Mouse (Mus musculus): ENCODE data around the gene Cd180.
"Not testable (repeated sequence)": the region's sequence is repeated elsewhere in the genome, so short reads cannot be mapped to it uniquely, and the experiment has no call there.

Cd180 gene

DNA sequence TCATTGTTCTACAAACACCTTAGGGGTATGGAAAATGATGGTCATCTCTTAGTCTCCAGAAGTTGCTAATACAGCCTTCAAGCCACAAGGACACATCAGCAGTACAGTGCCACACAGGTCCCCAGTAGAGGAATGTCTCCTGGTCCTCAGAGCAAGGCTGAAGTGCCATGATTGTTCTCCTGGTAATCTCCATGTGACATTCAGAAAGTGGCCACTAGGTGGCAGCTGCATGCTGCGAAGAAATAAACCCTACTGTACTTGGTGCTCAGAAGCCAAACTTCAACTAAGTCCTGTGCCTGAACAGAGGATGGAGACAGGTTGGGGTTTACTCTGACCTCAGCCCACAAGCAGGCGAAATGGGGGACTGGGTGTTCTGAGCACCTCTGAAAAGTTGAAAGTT lies 14.9 kb upstream of the Cd180 start:
- DNase-seq = peak; percentile 66 to 74

DNA sequence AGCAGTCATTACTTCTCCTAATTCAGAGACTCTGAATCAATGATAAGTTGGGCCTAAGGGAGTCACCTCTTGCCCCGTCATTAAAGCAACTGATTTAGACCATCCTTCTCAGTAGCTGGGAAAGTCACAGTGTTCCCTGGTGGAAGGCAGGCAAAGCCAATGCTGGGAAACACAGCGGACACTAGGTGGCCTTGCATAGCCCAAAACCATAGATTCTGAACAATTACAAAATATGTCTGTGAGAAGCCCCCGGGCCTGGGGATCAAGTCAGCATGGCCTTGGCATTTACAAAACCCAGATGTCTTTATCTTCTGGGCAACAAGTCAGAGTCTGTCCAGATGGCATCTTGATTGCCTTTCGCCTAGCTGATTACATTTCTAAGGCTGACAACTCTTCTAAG lies 8.5 kb upstream of the Cd180 start:
- no peak for DNase-seq

DNA sequence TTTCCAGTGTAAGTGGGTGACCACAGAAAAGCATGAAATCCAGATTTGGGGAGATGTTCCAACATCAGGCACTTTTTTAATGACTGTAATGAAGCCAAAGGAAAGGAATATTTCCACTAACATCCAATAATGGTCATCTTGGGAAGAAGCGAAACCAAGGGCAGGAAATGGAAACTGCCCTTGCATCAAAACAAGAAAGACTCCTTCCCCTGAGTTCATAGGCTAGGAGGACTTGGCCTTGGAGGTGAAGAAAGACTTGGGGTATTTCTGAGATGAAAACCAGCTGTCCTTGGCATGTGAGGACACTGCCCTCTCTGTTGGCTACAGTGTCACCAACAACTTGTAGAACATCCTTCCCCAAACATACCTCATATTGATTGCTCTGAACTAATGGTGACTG lies 5.2 kb upstream of the Cd180 start:
- peak in 1 of 2 experiments; percentile 25 for DNase-seq

DNA sequence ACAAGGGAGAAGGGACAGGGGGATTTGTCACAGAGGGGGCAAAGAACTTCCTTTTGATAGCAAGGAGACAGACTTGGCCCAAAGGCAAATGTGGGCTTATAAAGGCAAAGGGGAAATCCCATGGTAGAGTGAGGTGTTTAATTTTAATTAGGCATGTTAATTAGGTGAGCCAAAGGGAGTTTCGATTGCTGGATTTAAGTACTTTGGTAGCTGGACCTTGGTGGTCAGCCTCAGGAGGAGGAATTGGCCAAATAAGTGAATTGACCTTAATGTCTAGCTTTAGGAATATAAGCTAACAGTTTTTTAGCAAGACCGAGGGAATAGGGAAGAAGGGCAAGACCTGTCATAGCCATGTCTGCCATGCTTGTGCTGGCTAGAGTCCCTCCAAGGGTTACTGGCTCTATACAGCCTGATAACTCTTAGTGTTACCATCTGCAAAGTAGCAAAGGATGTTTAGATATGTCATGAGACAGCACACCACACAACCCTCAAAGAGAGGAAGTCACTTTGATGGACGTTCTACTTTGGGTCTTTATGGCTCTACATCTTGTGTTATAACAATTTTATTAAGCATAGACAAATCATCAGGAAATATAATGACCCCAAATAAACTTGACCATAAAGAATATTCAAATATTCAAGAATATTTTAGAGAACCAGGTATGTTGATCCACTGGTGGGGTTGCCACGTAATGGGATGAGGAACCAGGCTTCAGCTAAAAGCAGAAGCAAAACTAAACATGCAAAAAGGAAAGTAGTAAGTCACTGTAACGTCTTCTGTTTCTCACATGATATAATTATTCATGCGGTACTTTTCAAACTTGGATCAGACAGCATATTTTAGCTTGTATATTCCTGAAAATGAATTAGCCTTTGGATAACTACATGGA lies 3.9 kb upstream of the Cd180 start:
- DNase-seq = no peak

DNA sequence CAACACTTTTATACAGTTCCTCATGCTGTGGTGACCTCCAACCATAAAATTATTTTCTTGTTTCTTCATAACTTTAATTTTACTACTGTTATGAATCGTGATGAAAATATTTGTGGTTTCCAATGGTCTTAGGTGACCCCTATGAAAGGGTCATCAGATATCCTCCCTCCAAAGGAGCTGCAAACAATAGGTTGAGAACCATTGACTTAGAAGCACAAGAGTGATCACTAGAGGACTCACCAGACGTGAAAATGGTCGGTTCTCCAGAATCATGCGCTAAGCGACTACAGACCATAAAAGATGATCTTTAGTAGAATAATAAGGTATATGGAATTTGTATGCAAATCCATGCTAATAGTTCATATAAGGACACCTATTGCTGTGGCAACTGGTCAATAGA lies 3.2 kb upstream of the Cd180 start:
- DNase-seq = no peak

DNA sequence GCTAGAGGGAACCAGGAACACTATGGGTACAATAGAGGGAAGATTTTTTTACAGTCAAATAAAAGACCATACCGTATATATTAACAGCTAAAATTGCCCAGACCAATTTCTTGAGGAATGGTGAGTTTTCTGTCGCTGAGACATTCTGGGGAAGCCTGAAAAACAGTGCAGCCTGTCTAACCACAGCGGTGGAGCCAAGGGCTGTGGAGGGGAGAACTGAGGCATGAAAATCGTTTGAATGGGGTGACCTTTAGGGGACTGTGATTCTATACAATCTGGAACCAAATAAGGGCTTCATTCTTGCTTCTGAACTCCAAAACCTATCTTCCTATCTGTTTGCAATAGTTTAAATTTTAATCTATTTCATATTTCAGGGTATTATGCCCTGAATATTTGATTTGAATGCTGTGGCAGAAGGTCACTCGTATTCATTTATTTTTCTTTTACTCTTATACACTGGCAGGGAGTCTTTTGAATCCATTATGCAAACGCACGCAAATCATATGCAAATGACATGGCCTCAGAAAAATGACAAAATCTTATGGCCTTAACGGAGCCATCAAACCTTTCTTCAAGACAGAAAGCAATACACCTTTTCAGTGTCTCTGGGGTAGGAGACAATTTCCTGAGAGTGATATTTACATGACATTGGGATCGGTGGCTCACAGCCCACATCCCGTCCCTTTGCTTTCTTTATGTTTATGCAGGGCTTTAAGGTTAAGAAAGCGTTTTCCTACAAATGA lies 1.8 kb upstream of the Cd180 start:
- no peak for DNase-seq

DNA sequence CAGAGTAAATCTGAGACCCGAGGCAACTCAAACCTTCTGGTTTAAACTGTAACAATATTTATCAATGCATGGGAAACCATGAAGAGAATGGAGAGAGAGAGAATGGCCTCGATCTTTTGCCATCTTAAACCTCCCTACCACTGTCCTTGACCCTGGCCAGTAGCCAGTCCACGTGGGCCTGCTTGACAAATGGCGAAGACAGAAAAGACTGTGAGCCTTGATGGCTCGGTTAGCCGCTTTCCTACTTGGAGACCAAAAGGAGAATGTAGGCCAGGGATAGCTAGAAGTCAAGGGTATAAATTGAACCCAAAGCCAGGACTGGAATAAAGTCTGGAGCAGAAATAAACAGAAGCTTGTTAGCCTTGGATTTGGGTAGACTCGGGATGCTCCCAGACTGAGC lies 796 bp downstream of the Cd180 start:
- no peak for DNase-seq

DNA sequence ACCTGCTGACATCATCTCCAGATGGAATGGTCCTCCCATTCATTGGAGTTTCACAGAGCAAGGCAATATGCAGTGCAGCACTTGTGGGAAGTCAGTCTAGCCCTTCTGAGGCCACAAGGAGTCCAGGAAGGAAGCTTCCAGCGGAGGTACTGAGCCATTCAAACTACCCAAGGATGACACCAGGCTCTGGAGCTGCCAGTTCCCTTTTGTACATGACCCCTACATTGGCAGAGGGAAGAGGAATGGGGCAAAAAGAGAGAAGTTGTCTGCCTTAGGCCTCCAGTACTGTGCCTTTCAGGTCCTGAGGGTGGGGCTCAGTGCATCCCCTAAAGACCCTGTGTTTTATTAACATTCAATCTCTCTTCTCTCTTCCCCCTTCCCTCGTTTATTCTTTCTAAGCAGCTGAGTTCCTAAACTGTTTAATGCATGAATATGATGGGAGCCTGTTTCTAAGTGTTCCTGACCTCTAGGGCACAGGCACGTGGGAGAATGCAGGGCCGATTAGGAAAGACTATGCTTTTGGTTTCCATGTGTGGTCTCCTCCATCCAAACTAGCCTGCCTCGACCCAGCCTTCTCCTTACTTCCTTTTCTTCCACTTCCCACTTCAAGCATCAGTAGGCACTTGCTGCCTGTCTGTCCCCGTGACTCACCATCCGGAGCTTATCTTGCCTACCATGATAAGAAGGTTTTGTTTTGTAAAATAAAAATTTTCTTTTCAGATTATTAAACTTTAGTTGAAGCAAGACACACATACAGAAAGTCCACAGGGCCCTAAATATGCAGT lies 2.0 kb downstream of the Cd180 start:
- peak; percentile 23 to 39 for DNase-seq

DNA sequence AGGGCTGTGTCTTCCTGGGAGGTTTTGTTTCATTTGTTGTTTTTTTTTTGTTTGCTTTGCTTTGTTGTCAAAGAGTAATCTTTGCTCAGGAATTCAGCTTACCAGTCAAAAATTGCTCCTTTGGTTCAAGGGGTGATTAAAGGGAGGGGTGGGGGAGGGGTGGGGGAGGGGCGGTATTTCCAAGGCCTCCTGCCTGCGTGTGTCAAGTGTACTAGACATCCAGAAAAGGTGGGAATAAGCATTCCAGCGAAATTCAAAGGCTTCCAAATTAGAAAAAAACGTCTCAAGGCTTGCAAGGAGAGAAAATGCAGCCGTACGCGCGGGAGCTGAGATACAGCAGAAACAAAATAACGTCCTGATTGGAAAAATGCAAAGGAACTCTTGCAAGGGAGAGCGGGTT lies 5.0 kb downstream of the Cd180 start:
- no peak for DNase-seq

DNA sequence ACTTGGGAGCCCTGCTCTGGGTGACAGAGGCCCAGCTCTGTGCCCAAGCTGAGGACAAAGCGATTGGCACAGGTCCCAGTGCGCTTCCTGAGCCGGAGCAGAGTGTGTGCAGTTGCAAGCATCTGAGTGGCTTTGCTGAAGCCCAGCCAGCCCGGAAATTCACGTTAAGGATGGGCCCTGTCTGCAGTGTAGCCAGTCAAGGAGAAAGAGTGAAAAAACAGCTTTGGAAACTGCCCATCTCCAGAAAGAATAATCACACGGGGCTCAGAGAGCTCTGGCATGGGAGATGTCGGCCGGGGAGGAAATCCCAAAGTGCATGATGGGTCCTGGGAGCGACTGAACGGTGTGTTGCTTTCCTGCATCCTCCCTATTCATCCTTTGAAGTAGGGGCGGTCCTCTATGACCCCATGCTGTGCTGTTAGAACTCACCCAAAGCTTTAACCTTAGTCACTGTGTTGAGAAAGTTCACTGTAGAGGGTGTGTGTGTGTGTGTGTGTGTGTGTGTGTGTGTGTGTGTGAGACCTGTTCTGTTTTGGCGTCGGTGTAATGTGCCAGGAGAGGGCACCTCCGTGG lies 5.5 kb downstream of the Cd180 start:
- peak; percentile 57 to 70 for DNase-seq

DNA sequence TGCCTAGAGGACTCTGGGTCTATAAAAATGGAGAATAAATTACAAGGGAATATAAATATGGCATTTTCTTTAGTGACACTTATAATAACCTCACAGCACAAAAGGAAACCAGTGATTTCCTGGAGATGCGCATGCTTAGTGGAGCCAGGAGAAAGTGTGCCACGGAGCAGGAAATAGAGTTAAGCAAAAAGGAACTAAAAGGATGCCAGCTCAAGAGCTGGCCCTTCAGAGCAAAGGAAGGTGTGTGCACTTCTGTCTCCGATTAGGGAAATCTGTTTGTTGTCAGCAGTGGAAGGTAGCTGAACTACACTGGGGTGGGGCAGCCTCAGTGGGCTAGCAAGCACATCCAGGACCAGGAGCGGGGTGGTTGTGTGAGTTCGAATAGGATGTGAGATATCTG lies 6.8 kb downstream of the Cd180 start:
- no peak for DNase-seq

DNA sequence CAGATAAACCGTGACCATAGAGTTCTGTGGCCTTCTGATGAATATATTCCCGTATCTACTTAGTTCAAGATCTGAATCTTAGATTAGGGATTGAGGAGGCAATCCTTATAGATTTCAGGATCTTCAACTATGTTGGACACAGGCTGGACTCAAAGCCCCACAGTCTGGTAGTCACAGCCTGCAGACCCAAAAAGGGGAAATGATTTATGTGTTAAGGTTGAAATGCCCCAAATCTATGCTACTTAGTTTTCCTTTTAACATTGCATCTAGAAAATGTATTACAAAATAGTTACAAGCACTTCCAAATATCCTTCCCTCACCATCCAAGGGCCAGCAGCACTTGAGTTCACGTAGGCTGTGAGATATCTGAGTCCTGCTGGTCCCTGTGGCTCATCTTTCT lies 7.4 kb downstream of the Cd180 start:
- no peak for DNase-seq

DNA sequence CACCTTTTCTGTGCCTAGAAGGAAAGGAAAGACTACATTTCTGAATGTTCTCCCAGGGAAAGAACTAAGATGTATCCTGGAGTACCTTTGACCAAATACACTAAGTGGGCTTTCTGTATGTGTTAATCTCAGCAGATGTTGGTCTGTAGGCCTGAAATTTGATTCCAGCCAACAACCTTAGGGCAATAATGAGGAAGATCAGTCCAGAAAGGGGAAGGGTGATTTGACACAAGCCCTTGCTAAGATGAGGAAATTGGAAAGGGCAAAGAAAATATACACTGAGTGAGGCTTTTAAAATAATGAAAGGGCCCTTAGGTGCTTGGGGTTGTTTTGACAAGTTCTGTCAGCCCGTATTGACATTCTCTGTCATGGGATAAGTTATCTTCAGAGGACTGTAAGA lies 23.6 kb downstream of the Cd180 start:
- no peak for DNase-seq

DNA sequence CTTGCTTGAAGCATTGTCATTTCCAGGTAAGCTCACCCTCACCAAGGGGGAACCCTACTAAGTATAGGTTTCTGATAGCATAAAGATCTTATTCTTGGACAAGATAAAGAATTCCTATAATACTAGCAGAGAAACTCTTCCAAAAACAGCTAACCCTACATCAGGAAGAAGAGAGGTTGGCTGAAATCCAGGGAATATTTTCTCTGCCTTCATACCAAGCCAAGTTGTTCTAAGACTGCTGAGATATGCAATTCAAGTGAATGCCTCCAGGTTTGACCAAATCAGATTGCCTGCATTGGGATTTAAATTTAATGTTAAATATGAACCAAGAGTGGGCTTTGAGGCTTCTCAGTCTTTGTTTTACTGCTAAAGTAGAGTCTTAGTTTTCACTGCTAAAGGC lies 32.1 kb downstream of the Cd180 start:
- DNase-seq = no peak

DNA sequence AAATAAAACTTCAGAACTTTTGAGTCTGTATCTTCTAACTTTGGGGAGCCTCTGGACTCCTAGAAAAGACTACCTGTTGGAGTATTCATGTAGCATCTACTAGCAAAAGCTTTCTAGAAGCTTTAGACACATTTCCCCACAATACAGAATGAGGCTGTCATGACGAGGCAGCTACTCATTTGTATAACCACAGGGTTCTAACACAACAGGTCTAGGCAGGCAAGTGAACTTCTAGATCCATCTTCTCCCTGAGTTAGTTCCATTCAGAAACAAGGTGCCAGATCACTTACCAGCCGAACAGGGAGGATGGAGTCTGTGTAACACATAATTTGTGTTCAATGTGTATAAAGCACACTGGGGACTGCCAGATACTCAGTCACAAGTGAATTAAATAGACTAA lies 32.5 kb downstream of the Cd180 start:
- DNase-seq = no peak

DNA sequence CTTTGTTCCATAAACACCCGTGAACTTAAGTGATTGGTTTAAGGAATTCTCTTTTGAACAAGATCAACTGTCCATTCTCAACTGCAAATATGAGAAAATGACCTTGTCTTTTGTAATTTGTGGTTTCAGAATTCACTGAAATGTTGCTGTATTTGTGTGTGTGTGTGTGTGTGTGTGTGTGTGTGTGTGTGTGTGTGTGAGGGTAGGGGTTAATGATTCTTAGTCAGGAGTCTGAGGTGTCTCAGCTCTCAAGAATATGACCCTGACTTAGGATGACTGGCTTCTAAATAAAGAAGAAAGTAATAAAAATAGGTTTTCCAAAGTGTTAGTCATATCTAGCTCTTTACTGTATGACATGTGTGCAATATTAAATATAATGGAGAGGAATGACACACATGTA lies 33.5 kb downstream of the Cd180 start:
- DNase-seq = no peak

DNA sequence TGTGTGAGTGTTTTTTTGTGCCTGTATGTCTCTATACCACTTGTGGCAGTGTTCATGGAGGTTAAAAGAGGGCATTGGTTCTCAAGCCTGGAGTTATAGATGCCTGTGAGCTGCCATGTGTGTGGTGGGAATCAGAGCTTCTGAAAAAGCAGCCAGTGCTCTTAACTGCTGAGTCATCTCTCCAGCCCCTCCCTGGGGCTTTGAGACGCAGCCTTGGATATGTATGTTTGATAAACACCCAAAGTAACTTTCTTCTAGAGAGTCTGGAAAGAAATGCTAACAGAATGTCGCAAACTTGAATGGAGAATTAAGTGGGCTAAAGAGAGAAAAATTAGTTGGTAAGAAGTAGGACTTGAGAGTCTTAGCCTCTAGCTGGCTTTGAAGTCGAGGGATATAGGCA lies 34.7 kb downstream of the Cd180 start:
- DNase-seq = no peak

DNA sequence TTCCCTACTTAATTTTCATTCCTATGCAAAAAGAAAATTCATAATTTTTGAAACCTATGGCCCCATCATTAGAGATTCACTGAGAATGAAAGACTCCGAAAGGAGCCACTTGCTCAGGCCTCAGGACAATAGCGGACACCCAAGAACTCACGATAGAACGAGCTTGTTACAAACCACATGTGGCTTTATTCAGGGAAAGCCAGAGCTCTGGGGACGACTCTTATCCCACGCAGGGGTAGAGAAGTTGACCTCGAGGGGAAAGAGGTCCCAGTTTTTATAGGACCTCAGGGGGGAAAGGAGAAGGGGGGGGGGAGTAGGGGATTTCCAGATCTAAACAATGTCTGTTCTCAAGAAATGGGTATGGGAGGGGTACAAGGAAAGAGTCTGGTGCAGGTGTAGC lies 35.6 kb downstream of the Cd180 start:
- DNase-seq = not testable (repeated sequence)

DNA sequence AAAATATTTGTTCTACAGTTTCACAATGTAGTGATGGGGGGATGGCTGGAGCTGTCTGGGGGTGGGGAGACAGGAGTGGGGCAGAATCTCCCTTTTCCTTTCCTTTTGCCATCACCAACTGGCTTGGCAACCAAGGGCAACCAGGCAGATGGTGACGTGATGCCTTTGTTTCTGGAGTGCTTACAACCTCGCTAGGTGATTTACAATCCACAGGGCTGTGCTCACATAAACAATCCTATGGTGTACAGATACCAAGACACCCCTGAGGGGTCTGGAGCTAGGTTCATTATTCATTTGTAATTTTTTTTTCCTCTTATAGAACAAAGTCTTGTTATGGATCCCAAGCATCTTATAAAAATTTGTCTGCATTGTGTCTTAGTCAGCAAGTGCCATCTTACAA lies 39.7 kb downstream of the Cd180 start:
- DNase-seq = no peak

DNA sequence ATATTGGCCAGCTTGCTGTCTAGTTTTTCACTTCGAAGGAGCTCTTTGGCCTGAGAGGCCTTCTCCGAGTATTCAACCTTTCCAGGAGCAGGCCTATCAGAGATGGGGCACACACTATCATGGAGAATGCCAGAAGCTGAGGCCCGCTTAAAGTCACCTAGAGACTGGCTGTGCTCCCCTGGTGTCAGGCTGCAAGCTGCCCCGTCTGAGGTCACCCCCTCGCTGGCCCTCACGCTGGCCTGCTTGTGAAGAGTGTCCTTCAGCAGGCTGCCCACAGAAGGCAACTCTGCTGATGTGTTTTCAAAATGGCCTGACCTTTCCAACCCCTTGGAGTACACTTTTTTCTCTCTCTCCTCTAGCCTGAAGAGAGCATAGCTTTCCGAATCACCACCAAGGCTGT lies 44.5 kb downstream of the Cd180 start:
- DNase-seq = no peak

DNA sequence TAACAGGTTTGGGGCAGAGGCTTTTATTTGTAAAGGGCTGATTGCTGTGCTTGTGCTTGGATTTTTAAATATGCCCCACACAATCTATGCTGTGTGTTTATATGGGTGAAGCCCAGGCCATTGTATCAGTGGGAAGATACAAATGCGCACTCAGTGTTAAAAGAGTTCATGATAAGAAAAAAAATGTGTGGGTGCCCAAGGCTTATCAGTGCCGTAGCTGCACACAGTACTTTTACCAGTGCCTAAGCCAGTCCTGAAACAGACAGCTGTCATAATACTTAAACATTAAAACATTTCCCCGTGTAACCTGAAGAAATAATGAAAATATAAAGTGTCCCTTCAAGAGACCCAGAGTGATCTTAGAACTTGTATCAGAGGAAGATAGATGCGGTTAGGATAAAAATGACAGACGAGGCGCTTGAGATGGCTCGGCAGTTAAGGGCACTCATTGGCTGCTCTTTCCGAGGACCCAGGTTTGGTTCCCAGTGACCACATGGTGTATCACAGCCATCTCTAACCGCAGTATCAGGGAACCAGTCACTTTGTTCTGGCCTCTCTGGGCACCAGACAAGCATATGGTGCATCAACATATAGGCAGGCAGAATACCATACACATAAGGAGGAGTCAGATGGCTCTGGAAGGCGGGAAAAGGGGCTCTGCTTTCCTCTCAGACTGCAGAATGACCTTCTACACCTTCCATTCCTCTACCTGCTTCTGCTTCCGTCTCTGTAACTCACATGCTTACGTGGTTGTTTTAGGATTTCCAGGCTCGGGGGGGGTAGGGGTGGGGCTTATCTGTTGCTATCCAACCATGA lies 46.6 kb downstream of the Cd180 start:
- no peak for DNase-seq

Data from lung, adult 18-20 months (tissue).